Mouse (Mus musculus) heart, embryonic 14.5 days (tissue): ENCODE measurements around the gene Ggact. TPM values are rescaled to one million over a fixed set of nuclear protein-coding genes. Genes with fewer than 3 reads are reported as not detected.

Experiments used
- ATAC-seq: fragments of 200-750 bp; cut with Nextera tagmentation; 2 replicates; pipeline ENCODE4 v1.8.0; 2017; ENCODE audit warnings: low read depth, moderate TSS enrichment; ENCODE audit not compliant: insufficient number of reproducible peaks, insufficient read depth, low FRiP score
- H3K27ac ChIP-seq, 2 experiments: fragments of 200-500 bp in 1 of 2; fragments of 300-500 bp in 1 of 2; sonication (generic) in 1 of 2; replicated peaks in 1 of 2; 2 replicates each; pipeline ENCODE4 v1.5.1; 2012 to 2014; ENCODE audit warnings: low read depth in 2 of 2, low read length in 2 of 2, control low read depth in 1 of 2, mild to moderate bottlenecking in 1 of 2, mixed read lengths in 1 of 2; ENCODE audit not compliant: control insufficient read depth in 1 of 2, insufficient read depth in 1 of 2
- H3K27me3 ChIP-seq: fragments of 300-500 bp; sonication (generic); 2 replicates; pipeline ENCODE4 v1.6.1; 2014; ENCODE audit warnings: mild to moderate bottlenecking, low read length, control low read depth; ENCODE audit not compliant: control insufficient read depth, insufficient read depth
- H3K36me3 ChIP-seq: fragments of 300-500 bp; sonication (generic); 2 replicates; pipeline ENCODE4 v1.6.1; 2014; ENCODE audit warnings: mild to moderate bottlenecking, control low read depth, low read length, mixed read lengths; ENCODE audit not compliant: control insufficient read depth, insufficient read depth
- H3K4me1 ChIP-seq, 2 experiments: fragments of 200-500 bp in 1 of 2; fragments of 300-500 bp in 1 of 2; sonication (generic) in 1 of 2; 2 replicates each; pipeline ENCODE4 v1.6.1; 2012 to 2014; ENCODE audit warnings: low read length in 2 of 2, control low read depth in 1 of 2, mixed read lengths in 1 of 2; ENCODE audit not compliant: control insufficient read depth in 2 of 2, insufficient read depth in 2 of 2
- H3K4me2 ChIP-seq: fragments of 300-500 bp; sonication (generic); 2 replicates; pipeline ENCODE4 v1.6.1; 2014; ENCODE audit warnings: mild to moderate bottlenecking, low read length
- H3K4me3 ChIP-seq, 2 experiments: fragments of 200-500 bp in 1 of 2; fragments of 300-500 bp in 1 of 2; sonication (generic) in 1 of 2; 2 replicates each; pipeline ENCODE4 v1.5.1; 2012 to 2014; ENCODE audit warnings: low read length in 2 of 2, mild to moderate bottlenecking in 2 of 2, control low read depth in 1 of 2, low read depth in 1 of 2, moderate library complexity in 1 of 2; ENCODE audit not compliant: control insufficient read depth in 1 of 2, insufficient read depth in 1 of 2
- H3K9ac ChIP-seq: fragments of 300-500 bp; sonication (generic); 2 replicates; pipeline ENCODE4 v1.6.1; 2014; ENCODE audit warnings: mild to moderate bottlenecking, low read length
- H3K9me3 ChIP-seq: fragments of 300-500 bp; sonication (generic); 2 replicates; pipeline ENCODE4 v1.6.1; 2016; ENCODE audit warnings: low read length, control low read depth; ENCODE audit not compliant: control insufficient read depth
- WGBS: fragments of 180-500 bp; shearing (Covaris S2); extraction: QIAGEN DNeasy Blood & Tissue Kit; methylation state at CpG from one replicate; pipeline ENCODE4 v1.1.7; 2014; 5-methylcytosine and 5-hydroxymethylcytosine counted together
- polyA plus RNA-seq: library from polyadenylated mRNA; unstranded; fragments of >200 nt; fragmentation: Nextera tagmentation; extraction: Ambion mirVana; gene quantifications from 2 replicates; pipeline ENCODE4 v1.2.1, GENCODE M21; 2014

Ggact gene
- polyA plus RNA-seq, 1 experiment from 2014 or later = 18.9 TPM

DNA sequence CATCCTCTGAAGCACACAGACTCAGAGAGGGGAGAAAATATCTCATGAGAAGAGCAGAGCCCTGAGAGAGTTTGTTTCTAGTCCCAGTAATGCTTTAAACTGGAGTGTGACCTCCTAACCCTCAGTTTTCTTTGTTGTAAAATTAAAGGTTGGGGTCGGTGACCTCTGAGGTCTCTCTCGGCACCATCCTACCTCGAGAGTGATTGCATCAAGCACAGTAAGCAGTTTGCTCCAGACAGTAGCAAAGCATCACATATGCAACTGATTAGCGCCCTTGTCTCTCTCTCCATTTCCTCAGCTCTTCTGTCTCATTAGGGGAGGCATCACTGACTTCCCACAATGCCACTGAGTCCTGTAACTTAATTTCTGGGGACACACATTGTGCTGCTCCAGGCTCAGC lies 77.3 kb downstream of the Ggact start:
- 53% methylated on average over 4 of the region's 4 CpGs for WGBS
- no peak for ATAC-seq

DNA sequence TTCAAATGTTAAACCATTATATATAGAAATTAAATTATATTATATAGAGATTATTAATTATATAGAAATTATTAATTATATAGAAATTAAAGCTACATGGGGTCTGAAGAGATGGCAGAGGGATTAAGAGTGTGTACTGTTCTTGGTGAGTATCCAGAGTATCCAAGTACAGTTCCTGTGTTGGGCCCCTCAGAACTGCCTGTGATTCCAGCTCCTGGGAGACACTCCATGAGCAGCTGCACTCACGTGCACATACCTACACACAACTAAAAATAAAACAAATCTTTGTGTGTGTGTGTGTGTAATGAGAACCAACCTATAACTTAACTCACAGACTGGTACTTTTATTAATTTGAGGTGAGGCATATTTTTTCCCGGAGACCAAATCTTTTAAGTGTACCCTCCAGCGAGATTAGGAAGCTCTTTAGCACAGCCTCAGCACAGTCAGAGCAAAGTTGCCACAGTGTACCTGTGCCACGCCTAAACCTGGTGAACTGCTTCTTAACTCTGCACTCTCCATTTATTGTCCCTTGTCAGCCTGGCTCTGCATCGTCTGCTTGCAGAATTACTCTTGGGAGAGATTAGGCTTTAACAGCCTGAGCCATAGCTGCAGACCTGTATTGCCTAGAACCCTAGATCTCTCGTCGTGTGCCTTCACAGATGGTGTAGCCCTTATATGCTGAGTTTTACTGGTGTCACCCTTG lies 77.9 kb downstream of the Ggact start:
- no peak overlapping the region for H3K9ac ChIP-seq
- ATAC-seq = no peak
- H3K27me3 ChIP-seq = no peaks in the 10 kb centered on the region
- H3K4me3 ChIP-seq = no peak overlapping the region
- H3K9me3 ChIP-seq = no peaks in the 10 kb centered on the region
- H3K36me3 ChIP-seq = no peaks in the 10 kb centered on the region
- 64% methylated on average over 7 of the region's 7 CpGs for WGBS
- H3K4me1 ChIP-seq = no peaks in the 10 kb centered on the region
- H3K4me2 ChIP-seq = no peak overlapping the region
- no peak overlapping the region for H3K27ac ChIP-seq

More for the DNA sequence above, 77.3 kb downstream of the Ggact start:
- H3K27me3 ChIP-seq = no peaks in the 10 kb centered on the region
- no peak overlapping the region for H3K9ac ChIP-seq
- no peak overlapping the region for H3K4me2 ChIP-seq
- no peak overlapping the region for H3K27ac ChIP-seq
- H3K4me1 ChIP-seq = no peaks in the 10 kb centered on the region
- no peaks in the 10 kb centered on the region for H3K36me3 ChIP-seq
- no peaks in the 10 kb centered on the region for H3K9me3 ChIP-seq
- H3K4me3 ChIP-seq = no peak overlapping the region

DNA sequence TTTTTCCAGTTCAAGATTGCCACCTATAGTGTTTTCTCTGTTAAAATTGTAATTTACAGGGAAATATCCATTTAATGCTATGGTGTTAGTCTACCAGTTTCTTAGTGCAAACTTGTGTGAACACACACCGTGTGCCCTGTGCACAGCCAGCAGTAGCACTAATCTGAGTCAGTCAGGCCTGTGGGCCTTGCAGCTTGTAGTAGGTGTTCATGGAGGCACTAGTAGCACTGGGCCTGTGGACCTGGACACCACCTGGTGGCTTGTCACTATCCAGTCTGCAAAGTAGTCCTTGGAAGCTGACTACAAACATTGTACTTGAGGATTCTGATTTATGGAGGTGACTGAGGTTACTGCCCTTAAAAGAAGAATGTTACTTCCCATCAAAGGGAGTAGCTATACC lies 78.8 kb downstream of the Ggact start:
- H3K27me3 ChIP-seq = no peaks in the 10 kb centered on the region
- no peaks in the 10 kb centered on the region for H3K4me1 ChIP-seq
- H3K4me3 ChIP-seq = no peak overlapping the region
- no peaks in the 10 kb centered on the region for H3K9me3 ChIP-seq
- 96% methylated on average over 1 of the region's 1 CpGs for WGBS
- H3K9ac ChIP-seq = no peak overlapping the region
- no peak overlapping the region for H3K4me2 ChIP-seq
- no peaks in the 10 kb centered on the region for H3K36me3 ChIP-seq
- no peak for ATAC-seq
- no peak overlapping the region for H3K27ac ChIP-seq

DNA sequence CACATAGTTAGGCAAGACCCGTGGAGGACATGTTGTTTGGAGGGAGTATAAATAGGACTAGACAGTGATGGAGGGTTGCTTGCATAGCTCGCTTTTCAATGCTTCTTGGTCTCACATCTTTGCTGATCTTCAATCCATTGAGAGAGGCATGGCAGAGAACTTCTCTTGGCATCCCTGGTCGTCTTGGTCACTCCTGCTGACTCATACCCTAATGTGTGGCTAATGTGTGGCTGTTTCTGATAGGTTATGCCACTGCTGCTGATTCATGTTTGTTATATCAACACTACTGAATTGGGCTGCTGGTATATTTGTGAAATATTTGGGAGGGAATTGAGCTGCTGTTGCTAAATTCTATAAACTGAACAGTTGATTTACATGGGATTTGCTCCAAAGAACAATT lies 79.9 kb downstream of the Ggact start:
- Histone ChIP-seq H3K9me3 (no peaks in the 10 kb centered on the region), H3K36me3 (no peaks in the 10 kb centered on the region), H3K4me2 (no peak overlapping the region), H3K9ac (no peak overlapping the region), H3K4me3 (no peak overlapping the region), H3K4me1 (no peaks in the 10 kb centered on the region), H3K27ac (no peak overlapping the region), H3K27me3 (no peaks in the 10 kb centered on the region)
- 79% methylated on average over 3 of the region's 3 CpGs for WGBS
- no peak for ATAC-seq

DNA sequence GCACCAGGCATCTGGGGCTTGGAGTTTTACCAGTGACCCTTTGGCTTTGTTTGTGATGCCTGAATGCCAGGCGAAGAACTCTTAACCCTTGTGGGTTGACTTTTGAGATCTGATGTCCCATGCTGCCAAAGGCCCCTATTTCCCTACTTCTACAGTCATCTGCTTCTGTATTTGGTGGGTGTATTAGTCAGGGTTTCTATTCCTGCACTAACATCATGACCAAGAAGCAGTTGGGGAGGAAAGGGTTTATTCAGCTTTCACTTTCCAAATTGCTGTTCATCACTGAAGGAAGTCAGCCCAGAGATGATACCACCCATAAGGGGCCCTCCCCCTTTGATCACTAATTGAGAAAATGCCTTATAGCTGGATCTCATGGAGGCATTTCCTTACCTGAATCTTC lies 83.1 kb downstream of the Ggact start:
- H3K36me3 ChIP-seq = no peaks in the 10 kb centered on the region
- no peaks in the 10 kb centered on the region for H3K27me3 ChIP-seq
- no peak for ATAC-seq
- no peaks in the 10 kb centered on the region for H3K9me3 ChIP-seq
- H3K27ac ChIP-seq = no peak overlapping the region
- no peaks in the 10 kb centered on the region for H3K4me1 ChIP-seq
- no peak overlapping the region for H3K4me3 ChIP-seq
- no peak overlapping the region for H3K9ac ChIP-seq
- 88% methylated on average over 1 of the region's 1 CpGs for WGBS
- H3K4me2 ChIP-seq = no peak overlapping the region

DNA sequence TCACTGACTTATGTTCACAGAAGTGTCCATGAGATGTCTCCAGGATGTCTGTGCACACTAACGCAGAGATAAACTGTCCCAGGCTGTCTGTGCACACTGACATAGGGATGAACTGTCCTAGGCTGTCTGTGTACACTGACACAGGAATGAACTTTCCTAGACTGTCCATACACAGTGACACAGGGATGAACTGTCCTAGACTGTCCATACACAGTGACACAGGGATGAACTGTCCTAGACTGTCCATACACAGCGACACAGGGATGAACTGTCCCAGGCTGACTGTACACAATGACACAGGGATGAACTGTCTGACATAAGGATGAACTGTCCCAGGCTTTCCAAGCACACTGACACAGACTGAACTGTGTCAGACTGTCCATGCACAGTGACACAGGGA lies 88.1 kb downstream of the Ggact start:
- no peaks in the 10 kb centered on the region for H3K4me1 ChIP-seq
- H3K27ac ChIP-seq = no peak overlapping the region
- no peak overlapping the region for H3K4me3 ChIP-seq
- H3K36me3 ChIP-seq = no peaks in the 10 kb centered on the region
- H3K27me3 ChIP-seq = no peaks in the 10 kb centered on the region
- no peak overlapping the region for H3K4me2 ChIP-seq
- no peak for ATAC-seq
- no peak overlapping the region for H3K9ac ChIP-seq
- 83% methylated on average over 2 of the region's 2 CpGs for WGBS
- no peaks in the 10 kb centered on the region for H3K9me3 ChIP-seq

DNA sequence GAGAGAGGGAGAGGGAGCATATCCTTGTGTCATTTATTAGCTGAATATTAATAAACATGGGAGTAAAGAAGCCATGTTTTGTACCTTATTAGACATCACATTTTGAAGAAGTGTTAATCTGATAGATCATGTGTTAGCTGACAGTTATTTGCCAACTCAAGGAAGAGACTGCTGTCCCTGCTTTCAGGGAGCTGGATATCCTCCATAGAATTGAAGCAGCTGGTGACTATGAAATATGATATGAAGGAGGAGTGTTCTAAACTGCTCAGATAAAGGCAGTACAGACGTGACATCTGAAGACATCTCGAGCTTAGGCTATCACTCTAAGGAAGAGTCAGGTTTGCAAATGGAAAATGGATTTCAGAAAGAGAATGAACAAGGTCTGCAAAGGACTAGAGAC lies 89.8 kb downstream of the Ggact start:
- H3K4me1 ChIP-seq = no peaks in the 10 kb centered on the region
- H3K36me3 ChIP-seq = no peaks in the 10 kb centered on the region
- WGBS = 55% methylated on average over 2 of the region's 2 CpGs
- H3K9ac ChIP-seq = no peak overlapping the region
- no peak overlapping the region for H3K27ac ChIP-seq
- ATAC-seq = no peak
- H3K27me3 ChIP-seq = no peaks in the 10 kb centered on the region
- H3K9me3 ChIP-seq = no peaks in the 10 kb centered on the region
- H3K4me3 ChIP-seq = no peak overlapping the region
- no peak overlapping the region for H3K4me2 ChIP-seq

DNA sequence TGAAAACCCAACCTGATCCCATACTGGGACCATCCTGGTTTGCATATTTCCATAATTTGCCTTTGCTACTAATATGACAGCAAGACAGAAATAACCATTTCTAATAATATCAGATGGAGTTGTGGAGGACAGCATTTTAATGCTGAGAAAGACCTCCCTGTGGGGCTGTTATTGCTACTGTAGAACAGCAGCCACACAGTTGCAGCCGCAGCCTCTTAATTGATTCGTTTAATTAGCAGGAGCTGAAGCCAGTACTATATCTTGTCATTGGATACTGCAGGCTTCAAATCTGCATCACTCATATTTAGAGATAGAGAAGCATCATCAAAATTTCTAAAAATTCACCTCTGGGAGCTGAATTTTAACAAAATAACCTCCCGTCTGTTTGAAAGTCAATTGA lies 92.6 kb downstream of the Ggact start:
- Histone ChIP-seq H3K4me2 (no peak overlapping the region), H3K36me3 (no peaks in the 10 kb centered on the region), H3K4me1 (no peaks in the 10 kb centered on the region), H3K27me3 (no peaks in the 10 kb centered on the region), H3K4me3 (no peak overlapping the region), H3K27ac (no peak overlapping the region), H3K9ac (no peak overlapping the region), H3K9me3 (no peaks in the 10 kb centered on the region)
- no peak for ATAC-seq
- WGBS = 91% methylated on average over 3 of the region's 3 CpGs
